Mouse (Mus musculus) forebrain, embryonic 16.5 days (tissue): Measurements from ENCODE around the gene Apoa4. TPM values are rescaled to one million over a fixed set of nuclear protein-coding genes. Genes with fewer than 3 reads are reported as not detected.

Source experiments
- ATAC-seq: fragments of 200-750 bp; cut with Nextera tagmentation; 2 replicates; pipeline ENCODE4 v1.8.0; 2017; ENCODE audit warnings: mild to moderate bottlenecking, moderate library complexity
- H3K27ac ChIP-seq: fragments of 300-500 bp; sonication (generic); 2 replicates; pipeline ENCODE4 v1.5.1; 2014; ENCODE audit warnings: low read length, control low read depth
- H3K27me3 ChIP-seq: fragments of 300-500 bp; sonication (generic); replicated peaks from 2 replicates; pipeline ENCODE4 v1.6.1; 2014; ENCODE audit warnings: low read length; ENCODE audit not compliant: control insufficient read depth, insufficient read depth
- H3K36me3 ChIP-seq: fragments of 300-500 bp; sonication (generic); 2 replicates; pipeline ENCODE4 v1.6.1; 2014; ENCODE audit not compliant: control insufficient read depth, insufficient read depth
- H3K4me1 ChIP-seq: fragments of 300-500 bp; sonication (generic); replicated peaks from 2 replicates; pipeline ENCODE4 v1.6.1; 2014; ENCODE audit warnings: low read length; ENCODE audit not compliant: control insufficient read depth, insufficient read depth
- H3K4me2 ChIP-seq: fragments of 300-500 bp; sonication (generic); 2 replicates; pipeline ENCODE4 v1.6.1; 2014; ENCODE audit warnings: mild to moderate bottlenecking, low read length, control low read depth
- H3K4me3 ChIP-seq: fragments of 300-500 bp; sonication (generic); replicated peaks from 2 replicates; pipeline ENCODE4 v1.5.1; 2014; ENCODE audit warnings: mild to moderate bottlenecking, low read length, control low read depth
- H3K9ac ChIP-seq: fragments of 300-500 bp; sonication (generic); replicated peaks from 2 replicates; pipeline ENCODE4 v1.6.1; 2014; ENCODE audit warnings: low read depth, low read length, control low read depth
- H3K9me3 ChIP-seq: fragments of 300-500 bp; sonication (generic); 2 replicates; pipeline ENCODE4 v1.6.1; 2016; ENCODE audit warnings: low read length; ENCODE audit not compliant: control insufficient read depth
- WGBS: fragments of 180-500 bp; shearing (Covaris S2); extraction: QIAGEN DNeasy Blood & Tissue Kit; methylation state at CpG from one replicate; pipeline ENCODE4 v1.1.7; 2014; 5-methylcytosine and 5-hydroxymethylcytosine counted together
- polyA plus RNA-seq: library from polyadenylated mRNA; unstranded; fragments of >200 nt; fragmentation: Nextera tagmentation; extraction: Ambion mirVana; gene quantifications from 2 replicates; pipeline ENCODE4 v1.2.1, GENCODE M21; 2015

Gene Apoa4
- polyA plus RNA-seq, 1 experiment from 2014 or later: not detected

DNA sequence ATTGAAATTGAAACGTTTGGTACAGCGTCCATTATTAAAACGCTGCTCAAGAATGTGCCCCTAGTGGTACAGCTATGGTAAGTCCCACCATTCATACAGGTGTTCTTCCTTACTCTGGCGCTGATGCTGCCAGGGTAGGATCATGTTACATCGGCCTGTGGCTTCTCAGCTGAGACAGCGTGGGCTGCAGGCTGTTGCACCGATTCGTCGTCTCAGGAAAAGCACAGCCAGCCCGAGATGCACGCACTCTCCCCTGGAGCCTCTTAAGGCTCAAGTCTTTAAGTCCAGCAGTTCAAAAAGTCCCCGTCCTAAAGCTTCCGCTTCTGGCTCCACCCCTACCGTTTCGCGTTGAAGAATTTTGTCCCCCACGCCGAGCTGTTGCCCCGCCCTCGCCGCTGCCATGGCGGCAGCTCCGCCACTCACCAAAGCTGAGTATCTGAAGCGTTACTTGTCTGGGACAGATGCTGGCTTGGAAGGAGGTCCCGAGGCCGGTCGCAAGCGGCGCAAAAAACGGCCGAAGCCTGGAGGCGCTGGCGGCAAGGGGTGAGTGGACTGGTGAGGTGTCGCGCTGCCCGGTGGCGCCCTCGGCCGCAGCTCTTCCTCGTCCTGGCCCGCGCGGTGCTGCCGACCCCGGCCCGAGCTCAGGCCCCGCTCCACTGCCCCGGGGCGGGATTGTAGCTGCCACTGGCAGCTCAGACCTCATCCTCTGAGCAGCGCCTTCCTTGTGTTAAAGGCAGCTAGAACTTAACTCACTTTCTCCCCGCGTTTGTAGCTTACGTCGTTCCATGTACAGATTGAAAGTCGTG, 42.3 kb downstream of the Apoa4 start, which contains the start of gene Bud13:
TSS of gene Bud13 (plus strand) at position 378 of the 806 bp plus-strand sequence.
- H3K36me3 ChIP-seq: peaks cover 37% of the 10 kb centered on the region
- peak within 1 kb of the TSS; percentile 81 for H3K4me2 ChIP-seq
- H3K4me1 ChIP-seq: peaks cover 9% of the 10 kb centered on the region
- no peaks in the 10 kb centered on the region for H3K9me3 ChIP-seq
- ATAC-seq: peak; percentile 93
- H3K9ac ChIP-seq: peak within 1 kb of the TSS; percentile 92
- under 1% methylated on average over 55 of the region's 55 CpGs for WGBS
- peak within 1 kb of the TSS; percentile 73 for H3K27ac ChIP-seq
- peak within 1 kb of the TSS; percentile 94 for H3K4me3 ChIP-seq
- no peaks in the 10 kb centered on the region for H3K27me3 ChIP-seq

Other genes starting within 250 kb of the Apoa4 start
- 291 and 321 TPM in 2 replicates for gene Pafah1b2, start 228.0 kb upstream of the Apoa4 start, polyA plus RNA-seq
- 4.9 and 5.3 TPM in 2 replicates for gene Sik3, start 227.9 kb upstream of the Apoa4 start, polyA plus RNA-seq
- 1.4 and 1.5 TPM in 2 replicates for gene Apoa1, start 12.1 kb upstream of the Apoa4 start, polyA plus RNA-seq
- gene Apoc3, start 5.1 kb upstream of the Apoa4 start, polyA plus RNA-seq: not detected in 2 replicates
- not detected in 2 replicates for gene Apoa5, start 27.9 kb downstream of the Apoa4 start, polyA plus RNA-seq
- 77.7 and 80.6 TPM in 2 replicates for gene Zpr1, start 32.4 kb downstream of the Apoa4 start, polyA plus RNA-seq
- 17.9 and 19.9 TPM in 2 replicates for gene Bud13, start 42.3 kb downstream of the Apoa4 start, polyA plus RNA-seq
- gene 4931429L15Rik, start 79.3 kb downstream of the Apoa4 start, polyA plus RNA-seq: not detected in 2 replicates